In the genomic region with DNA sequence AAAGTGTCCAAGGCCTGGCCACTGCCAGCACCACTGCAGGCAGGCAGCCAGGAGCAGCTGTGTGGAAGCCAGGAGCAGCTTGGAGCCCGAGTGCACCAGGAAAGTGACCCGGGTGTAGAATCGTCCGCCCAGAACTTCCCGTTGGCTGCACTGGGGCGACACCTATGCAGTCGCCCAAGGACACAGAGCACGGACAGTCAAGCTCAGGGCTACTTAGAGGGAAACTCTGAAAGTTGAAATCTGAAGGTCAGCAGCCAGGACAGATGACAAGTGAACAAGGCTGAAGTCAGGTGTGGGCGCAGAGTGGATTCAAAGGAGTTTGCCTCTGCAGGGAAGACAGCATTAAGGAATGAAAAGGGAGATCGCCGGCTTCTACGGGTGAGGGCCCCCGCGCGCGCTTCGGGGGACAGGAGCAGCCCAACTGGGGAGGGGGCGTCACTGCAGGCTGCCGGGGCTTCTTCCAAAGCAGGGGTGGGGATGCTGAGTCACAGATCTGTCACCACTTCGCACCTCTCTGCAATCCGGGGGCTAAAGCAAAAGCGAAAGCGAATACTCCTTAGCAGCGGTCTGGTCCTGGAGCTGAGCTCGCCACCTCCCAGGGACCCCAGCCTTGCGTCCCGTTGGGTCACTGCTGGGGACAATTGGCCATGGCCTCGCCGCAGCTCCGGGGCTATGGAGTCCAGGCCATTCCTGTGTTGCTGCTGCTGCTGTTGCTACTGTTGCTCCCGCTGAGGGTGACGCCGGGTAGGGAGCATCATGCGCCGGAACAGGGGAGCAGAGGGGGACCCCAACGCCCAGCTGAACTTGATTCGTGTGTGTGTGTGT, we compare ENCODE assay signal across 7 mouse cellular contexts. TPM values are rescaled to one million over a fixed set of nuclear protein-coding genes. Genes with fewer than 3 reads are reported as not detected.
DNase-seq lines count a peak whose midpoint lies in the region; ATAC-seq lines count a peak whose summit lies in the region.

A gene (plus strand): TSS at position 90 of the 825 bp plus-strand sequence.

- peak; percentile 64 to 72 for DNase-seq in adrenal gland, adult 18-20 months (ENCODE audit: low spot score in 2 of 2)
- DNase-seq in embryo, embryonic 11.5 days (ENCODE audit: low read depth, low spot score) = peak; percentile 9
- DNase-seq in gastrocnemius, postnatal 36 days = peak; percentile 87 to 91
- DNase-seq in intestine, embryonic 14.5 days (ENCODE audit: low spot score) = peak; percentile 77
- peak; percentile 59 for DNase-seq in left cerebral cortex, postnatal 4 days
- DNase-seq in midbrain, embryonic 10.5 days (ENCODE audit: low spot score) = peak; percentile 50
- DNase-seq in skeletal muscle tissue, adult 2 months (ENCODE audit: low read depth, low spot score) = peak; percentile 93

- no peak within 1 kb of the TSS for H3K27ac ChIP-seq in intestine, embryonic 14.5 days (ENCODE audit: low read depth)
- peak within 1 kb of the TSS; percentile 74 for H3K27ac ChIP-seq in midbrain, embryonic 10.5 days (replicated peaks)

- intact Hi-C loops in gastrocnemius, postnatal 36 days (cut with DNase I) = loop anchor here (5.0 kb wide), 1 partner anchor 72 kb away; a partner anchor contains a TSS
- intact Hi-C loops in left cerebral cortex, postnatal 4 days (cut with DNase I) = no loop called here

- H3K4me3 ChIP-seq in intestine, embryonic 14.5 days (ENCODE audit: low read depth, low read length) = peak within 1 kb of the TSS; percentile 66
- H3K4me3 ChIP-seq in midbrain, embryonic 10.5 days = peak within 1 kb of the TSS; percentile 73

- H3K27me3 ChIP-seq in intestine, embryonic 14.5 days (replicated peaks; ENCODE audit: control insufficient read depth, insufficient read depth, low read length) = peaks cover 26% of the 10 kb centered on the region
- H3K27me3 ChIP-seq in midbrain, embryonic 10.5 days (ENCODE audit: low read depth, poor library complexity, severe bottlenecking) = peaks cover 56% of the 10 kb centered on the region

- peaks cover 7% of the 10 kb centered on the region for H3K4me1 ChIP-seq in intestine, embryonic 14.5 days (replicated peaks; ENCODE audit: control insufficient read depth, insufficient read depth, low read length)
- peaks cover 19% of the 10 kb centered on the region for H3K4me1 ChIP-seq in midbrain, embryonic 10.5 days

- H3K9ac ChIP-seq in intestine, embryonic 14.5 days (ENCODE audit: low read length) = peak within 1 kb of the TSS; percentile 54

- WGBS in intestine, embryonic 14.5 days = under 1% methylated on average over 37 of the region's 37 CpGs
- WGBS in midbrain, embryonic 10.5 days = under 1% methylated on average over 37 of the region's 37 CpGs

- peak; percentile 81 for ATAC-seq in intestine, embryonic 14.5 days (replicated peaks; ENCODE audit: low FRiP score, low TSS enrichment, low read depth)

- H3K4me2 ChIP-seq in intestine, embryonic 14.5 days (ENCODE audit: low read length) = peak within 1 kb of the TSS; percentile 96

- no peaks in the 10 kb centered on the region for H3K9me3 ChIP-seq in intestine, embryonic 14.5 days (ENCODE audit: control insufficient read depth, low read length)
- no peaks in the 10 kb centered on the region for H3K9me3 ChIP-seq in midbrain, embryonic 10.5 days (replicated peaks)

- no peaks in the 10 kb centered on the region for H3K36me3 ChIP-seq in intestine, embryonic 14.5 days (ENCODE audit: control insufficient read depth, insufficient read depth, low read length)
- no peaks in the 10 kb centered on the region for H3K36me3 ChIP-seq in midbrain, embryonic 10.5 days

RNA-seq across cellular contexts. Expression of the gene that starts here (rescaled TPM):
- 10 to 100 TPM; 25.0 to 26.0 TPM for total RNA-seq in adrenal gland, adult 18-20 months (2021)
- 10 to 100 TPM; 16.5 to 27.2 TPM for total RNA-seq in gastrocnemius, postnatal 36 days (2021)
- polyA plus RNA-seq in intestine, embryonic 14.5 days (2014; fragmentation: Nextera tagmentation; extraction: Ambion mirVana) = 1.3 and 1.6 TPM in 2 replicates
- 1 to 10 TPM; 2.0 to 2.2 TPM for total RNA-seq in left cerebral cortex, postnatal 4 days (2021)
- polyA plus RNA-seq in midbrain, embryonic 10.5 days (2016; fragmentation: Nextera tagmentation; extraction: Ambion mirVana) = 0.58 and 0.68 TPM in 2 replicates

Comparison
In these comparisons a context has a peak if more than half of its experiments do, and no peak if none do; other contexts are left out.
1. RNA of the gene that starts here (total RNA-seq): 16.5 to 27.2 TPM in gastrocnemius, postnatal 36 days and 25.0 to 26.0 TPM in adrenal gland, adult 18-20 months; 2.0 to 2.2 TPM in left cerebral cortex, postnatal 4 days; every median in the first group is over 4 times any median in the second.
2. Peak in DNase-seq, H3K4me3 ChIP-seq and H3K27ac ChIP-seq in midbrain, embryonic 10.5 days; RNA of the gene not detected or under 1 TPM.
3. DNase-seq: peak in every context shown above with its lines; median percentile 93 in skeletal muscle tissue, adult 2 months; 89 in gastrocnemius, postnatal 36 days; 77 in intestine, embryonic 14.5 days; 68 in adrenal gland, adult 18-20 months; 59 in left cerebral cortex, postnatal 4 days; 50 in midbrain, embryonic 10.5 days; 9 in embryo, embryonic 11.5 days.